Mouse (Mus musculus) lung, postnatal 10 days (tissue): Measurements from ENCODE around the gene Rhbdd3.

Experiments
- DNase-seq: peaks from one replicate; pipeline ENCODE4 v3.0.0; 2021

Rhbdd3 gene

GRCm38 (mm10) chr11:5098736-5099542, at the start of gene Rhbdd3, which contains the start of gene Ewsr1:
Rhbdd3 (plus strand) TSS chr11:5098926.
Ewsr1 (minus strand) TSS chr11:5099266.
- DNase-seq: peak; percentile 98

- DNase-seq: no peak
Measured at GRCm38 (mm10) chr11:5051629-5052028, 47.1 kb upstream of the Rhbdd3 start.

- DNase-seq: no peak
Measured at GRCm38 (mm10) chr11:5052200-5052854, 46.4 kb upstream of the Rhbdd3 start.

- DNase-seq: no peak
Measured at GRCm38 (mm10) chr11:5054151-5054550, 44.6 kb upstream of the Rhbdd3 start.

GRCm38 (mm10) chr11:5054874-5055273, 43.9 kb upstream of the Rhbdd3 start:
- no peak for DNase-seq

GRCm38 (mm10) chr11:5055945-5056938, 42.5 kb upstream of the Rhbdd3 start:
- DNase-seq: no peak

GRCm38 (mm10) chr11:5057064-5057463, 41.7 kb upstream of the Rhbdd3 start:
- DNase-seq: no peak

- DNase-seq: no peak
Measured at GRCm38 (mm10) chr11:5057541-5057855, 41.2 kb upstream of the Rhbdd3 start.

GRCm38 (mm10) chr11:5057856-5058641, 40.7 kb upstream of the Rhbdd3 start, which contains the start of gene Rasl10a:
Rasl10a (plus strand) TSS chr11:5058128.
- peak; percentile 48 for DNase-seq

GRCm38 (mm10) chr11:5058783-5059182, 39.9 kb upstream of the Rhbdd3 start:
- DNase-seq: no peak

- peak; percentile 28 for DNase-seq
Measured at GRCm38 (mm10) chr11:5059230-5059629, 39.5 kb upstream of the Rhbdd3 start.

- DNase-seq: peak; percentile 62
Measured at GRCm38 (mm10) chr11:5059704-5060156, 39.0 kb upstream of the Rhbdd3 start.

- no peak for DNase-seq
Measured at GRCm38 (mm10) chr11:5060756-5061412, 37.8 kb upstream of the Rhbdd3 start.

- peak; percentile 97 for DNase-seq
Measured at GRCm38 (mm10) chr11:5061413-5062139, 37.1 kb upstream of the Rhbdd3 start.

- no peak for DNase-seq
Measured at GRCm38 (mm10) chr11:5062326-5062725, 36.4 kb upstream of the Rhbdd3 start.

GRCm38 (mm10) chr11:5062860-5063505, 35.7 kb upstream of the Rhbdd3 start:
- DNase-seq: no peak

- peak; percentile 20 for DNase-seq
Measured at GRCm38 (mm10) chr11:5063561-5064281, 35.0 kb upstream of the Rhbdd3 start.

GRCm38 (mm10) chr11:5064282-5065055, 34.3 kb upstream of the Rhbdd3 start:
- no peak for DNase-seq
